Mouse (Mus musculus): ENCODE data around the gene Snx29.
A peak's percentile ranks its signal among the peaks of the same experiment; 100 is the strongest.
"Not testable (repeated sequence)": the region's sequence is repeated elsewhere in the genome, so short reads cannot be mapped to it uniquely, and the experiment has no call there.

Snx29 gene

DNA sequence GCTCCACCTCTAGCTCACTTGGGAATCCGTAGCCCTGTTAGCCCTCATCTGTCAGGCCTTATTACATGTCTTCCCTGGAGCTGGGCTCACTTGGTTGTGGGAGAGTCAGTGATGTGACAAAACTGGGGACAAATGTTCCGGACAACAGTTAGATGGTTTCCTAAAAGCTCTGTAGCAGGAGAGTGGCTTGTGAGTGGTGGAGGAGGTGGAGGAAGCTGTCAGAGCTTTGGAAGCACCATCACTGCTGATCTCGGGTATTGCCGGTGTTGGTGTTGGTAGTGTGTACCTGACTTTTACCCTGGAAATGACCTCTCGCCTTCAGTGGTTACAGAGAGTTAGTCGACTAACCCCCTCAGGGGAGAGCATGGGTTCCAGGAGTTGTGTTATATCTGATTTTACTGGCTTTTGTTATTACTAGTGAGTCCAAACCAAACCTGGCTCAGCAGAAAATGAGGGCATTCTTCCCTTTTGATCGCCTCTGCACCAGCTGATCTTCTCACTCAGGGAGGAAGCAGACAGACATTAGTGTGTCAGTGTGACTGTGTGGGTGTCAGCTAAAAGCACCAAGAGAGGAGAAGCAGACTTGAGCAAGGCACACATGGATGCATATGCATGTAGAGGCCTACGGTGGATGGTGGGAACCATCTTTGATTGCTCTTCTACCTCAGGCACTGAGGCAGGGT lies 227.5 kb downstream of the Snx29 start:
- DNase-seq = no peak

DNA sequence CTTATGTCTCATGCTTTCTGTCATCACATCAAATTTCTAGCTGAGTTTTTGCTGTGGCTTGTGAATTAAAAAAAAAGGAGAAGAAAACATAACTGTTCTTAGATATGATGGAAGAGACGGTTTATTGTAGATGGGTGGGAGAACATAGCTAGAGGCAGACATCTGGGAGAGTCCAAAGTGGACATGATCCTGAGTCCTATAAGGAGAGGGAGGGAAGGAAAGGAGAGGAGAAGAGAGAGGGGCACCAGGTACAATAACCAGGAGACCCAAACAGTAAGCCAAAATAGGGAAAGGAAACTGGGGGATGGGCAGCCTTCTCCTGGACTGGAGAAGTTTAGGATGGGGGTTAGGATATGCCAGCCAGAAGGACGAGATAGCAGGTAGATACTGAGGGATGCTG lies 239.0 kb downstream of the Snx29 start:
- no peak for DNase-seq

DNA sequence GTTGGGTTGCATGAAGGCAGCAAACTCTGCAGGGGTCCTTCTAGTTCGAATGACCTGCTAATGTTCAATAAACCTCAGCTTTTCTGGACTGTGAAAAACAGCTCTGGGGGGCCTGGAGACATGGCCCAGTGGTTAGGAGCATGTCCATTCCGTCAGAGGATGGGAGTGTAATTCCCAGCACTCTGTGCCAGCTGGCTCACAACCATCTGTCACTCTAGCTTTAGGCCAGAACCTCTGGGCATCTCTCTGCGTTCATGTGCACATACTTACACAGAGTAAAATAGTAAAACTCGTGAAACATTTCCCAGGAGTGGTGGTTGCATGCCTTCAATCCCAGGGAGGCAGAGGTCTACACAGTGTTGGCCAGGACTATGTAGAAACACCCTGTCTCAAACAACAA lies 241.1 kb downstream of the Snx29 start:
- no peak for DNase-seq

DNA sequence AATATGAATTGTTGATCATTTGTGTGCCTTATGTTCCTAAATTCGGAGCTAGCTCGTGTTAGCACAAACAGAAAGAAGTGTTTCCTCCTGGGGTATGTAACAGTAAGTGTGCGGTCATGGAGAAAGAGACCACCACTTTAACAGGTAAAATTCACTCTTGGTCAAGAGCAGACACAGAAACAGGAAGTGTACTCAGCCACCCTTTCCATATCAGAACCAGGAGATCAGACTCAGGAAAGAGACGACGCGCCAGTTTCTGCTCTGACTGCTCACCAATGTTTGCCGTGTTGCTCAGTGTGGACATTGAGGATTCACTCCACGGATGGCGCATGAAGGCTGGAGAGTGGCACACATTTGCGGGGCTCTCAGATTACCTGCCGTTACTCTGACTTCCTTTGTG lies 242.4 kb downstream of the Snx29 start:
- DNase-seq = no peak

DNA sequence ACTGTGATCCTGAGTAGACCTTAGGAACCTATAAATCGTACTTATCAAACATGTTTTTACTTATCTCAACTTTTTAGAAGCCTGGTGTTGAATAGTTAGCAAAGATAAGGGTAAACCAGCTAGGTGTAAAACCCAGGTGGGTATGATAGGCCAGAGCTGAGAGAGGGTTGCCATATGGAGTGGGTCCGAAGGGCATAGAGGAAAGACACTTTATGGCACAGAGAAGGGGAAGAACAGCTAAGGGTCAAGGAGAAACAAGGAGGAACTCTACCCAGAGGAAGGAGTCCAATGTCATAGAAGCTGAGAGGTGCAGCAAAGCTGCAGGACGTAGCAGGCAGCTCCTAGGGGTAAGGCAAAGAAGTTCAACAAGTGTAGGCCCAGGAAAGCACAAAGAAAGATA lies 244.9 kb downstream of the Snx29 start:
- no peak for DNase-seq

DNA sequence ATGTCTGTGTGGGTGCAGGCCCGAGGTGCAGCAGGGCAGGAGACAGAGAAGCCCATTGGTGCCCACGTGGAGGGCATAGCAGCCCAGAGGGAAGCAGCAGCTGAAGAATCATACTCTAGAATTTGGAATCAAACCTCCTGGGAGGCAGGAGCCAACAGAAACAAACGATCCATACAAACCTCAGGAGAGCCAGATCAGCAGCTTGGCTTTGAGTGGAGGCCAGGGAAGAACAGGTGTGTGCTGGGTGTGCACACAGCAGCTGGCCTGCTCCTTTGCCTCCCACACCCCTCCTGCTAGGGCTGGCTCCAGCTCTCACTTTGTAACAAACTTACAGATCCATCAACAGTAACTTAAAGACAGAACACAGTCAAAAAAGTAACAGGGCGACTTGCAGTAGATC lies 245.4 kb downstream of the Snx29 start:
- no peak for DNase-seq

GRCm38 (mm10) chr16:11568601-11569000 lies 245.9 kb downstream of the Snx29 start:
- no peak for DNase-seq

- DNase-seq = no peak
Observed at GRCm38 (mm10) chr16:11569127-11569526, 246.4 kb downstream of the Snx29 start.

DNA sequence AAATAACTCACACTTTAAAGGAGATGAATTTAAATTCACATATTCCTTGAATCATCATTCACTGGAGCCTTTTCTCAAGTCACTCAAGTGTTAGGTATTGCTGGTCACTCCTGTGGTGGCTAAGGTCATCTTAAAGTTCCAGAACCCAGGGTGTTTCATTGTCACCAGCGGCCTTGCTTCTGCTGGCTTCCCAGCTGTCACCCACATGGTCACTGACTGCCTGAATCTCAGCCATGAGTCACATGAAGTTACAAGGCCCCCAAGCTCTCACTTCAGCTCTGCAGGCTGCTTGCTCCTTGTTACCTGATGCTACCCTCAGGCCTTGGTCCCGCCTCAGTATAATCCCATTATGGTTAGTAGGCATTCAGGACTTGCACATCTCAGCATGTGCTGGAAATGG lies 247.4 kb downstream of the Snx29 start:
- no peak for DNase-seq

GRCm38 (mm10) chr16:11574517-11574916 lies 251.8 kb downstream of the Snx29 start:
- no peak for DNase-seq

DNA sequence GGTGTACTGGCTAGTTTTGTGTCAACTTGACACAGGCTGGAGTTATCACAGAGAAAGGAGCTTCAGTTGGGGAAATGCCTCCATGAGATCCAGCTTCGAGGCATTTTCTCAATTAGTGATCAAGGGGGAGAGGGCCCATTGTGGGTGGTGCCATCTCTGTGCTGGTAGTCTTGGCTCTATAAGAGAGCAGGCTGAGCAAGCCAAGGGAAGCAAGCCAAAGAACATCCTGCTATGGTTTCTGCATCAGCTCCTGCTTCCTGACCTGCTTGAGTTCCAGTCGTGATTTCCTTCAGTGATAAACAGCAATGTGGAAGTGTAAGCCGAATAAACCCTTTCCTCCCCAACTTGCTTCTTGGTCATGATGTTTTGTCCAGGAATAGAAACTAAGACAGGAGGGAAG lies 253.0 kb downstream of the Snx29 start:
- DNase-seq = not testable (repeated sequence)

- DNase-seq = no peak
Observed at GRCm38 (mm10) chr16:11577541-11578255, 255.0 kb downstream of the Snx29 start.

DNA sequence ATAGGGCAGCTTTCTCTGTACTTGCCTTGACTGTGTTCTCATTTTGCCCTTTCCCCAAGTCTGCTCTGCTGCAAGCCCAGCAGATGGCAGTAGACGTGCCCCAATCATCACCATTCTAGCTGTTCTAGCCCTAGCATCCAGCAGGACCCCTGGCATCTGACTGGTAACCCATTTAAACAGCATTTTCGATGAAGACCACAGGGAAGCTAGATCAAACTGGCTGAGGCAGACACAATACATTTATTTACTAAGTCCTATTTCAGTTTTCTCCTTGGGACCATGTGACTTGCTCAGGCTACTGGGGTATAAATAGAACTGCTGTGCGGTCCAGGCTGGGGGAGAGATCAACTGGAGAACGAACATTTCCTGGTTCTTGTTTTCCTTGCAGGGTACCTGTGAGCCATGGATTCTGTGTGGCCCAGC lies 257.0 kb downstream of the Snx29 start:
- peak; percentile 38 for DNase-seq

- no peak for DNase-seq
Observed at GRCm38 (mm10) chr16:11583941-11584639, 261.4 kb downstream of the Snx29 start.

GRCm38 (mm10) chr16:11588689-11589088 lies 266.0 kb downstream of the Snx29 start:
- DNase-seq = no peak

GRCm38 (mm10) chr16:11589336-11589735 lies 266.6 kb downstream of the Snx29 start:
- no peak for DNase-seq

DNA sequence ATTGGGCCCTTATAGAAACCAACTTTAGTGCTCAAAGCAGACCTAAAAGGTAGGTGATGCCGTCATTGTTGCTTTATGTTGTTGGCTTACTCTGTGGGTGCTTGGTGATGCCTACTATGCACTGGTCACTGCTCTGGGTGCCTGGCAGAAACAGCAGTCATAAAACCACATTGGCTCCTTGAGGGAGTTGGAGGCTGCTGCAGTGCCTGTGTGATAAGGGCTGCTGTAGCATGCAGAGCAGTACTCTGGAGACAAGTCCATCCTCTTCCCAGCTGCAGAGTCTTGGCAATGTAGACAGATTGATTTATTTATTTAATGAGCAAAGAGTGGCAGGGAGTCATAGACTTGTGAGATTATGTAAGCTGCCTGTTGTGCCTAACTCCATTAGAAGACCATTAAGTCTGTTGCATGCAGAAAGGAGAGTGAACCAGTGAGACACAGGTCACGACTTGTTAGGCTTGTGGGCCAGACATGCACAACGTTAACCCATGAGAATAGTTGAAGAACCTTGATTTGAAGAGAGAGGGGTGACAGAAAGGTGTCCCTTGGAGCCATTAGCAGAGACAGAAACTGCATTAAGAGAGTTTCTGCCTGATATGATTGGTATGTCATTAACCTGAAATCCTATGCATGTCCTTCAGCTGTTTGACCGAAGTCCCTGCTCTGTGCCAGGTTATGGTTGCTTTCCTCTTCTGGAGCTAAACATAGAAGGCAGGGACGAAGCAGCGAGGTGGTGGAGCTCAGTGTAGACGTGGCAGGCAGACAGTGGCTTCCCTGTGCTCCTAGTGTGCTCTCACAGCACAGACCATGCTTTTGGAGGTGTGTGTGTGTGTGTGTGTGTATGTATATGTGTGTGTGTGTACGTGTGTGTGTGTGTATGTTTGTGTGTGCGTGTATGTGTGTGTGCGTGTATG lies 267.3 kb downstream of the Snx29 start:
- DNase-seq = no peak

DNA sequence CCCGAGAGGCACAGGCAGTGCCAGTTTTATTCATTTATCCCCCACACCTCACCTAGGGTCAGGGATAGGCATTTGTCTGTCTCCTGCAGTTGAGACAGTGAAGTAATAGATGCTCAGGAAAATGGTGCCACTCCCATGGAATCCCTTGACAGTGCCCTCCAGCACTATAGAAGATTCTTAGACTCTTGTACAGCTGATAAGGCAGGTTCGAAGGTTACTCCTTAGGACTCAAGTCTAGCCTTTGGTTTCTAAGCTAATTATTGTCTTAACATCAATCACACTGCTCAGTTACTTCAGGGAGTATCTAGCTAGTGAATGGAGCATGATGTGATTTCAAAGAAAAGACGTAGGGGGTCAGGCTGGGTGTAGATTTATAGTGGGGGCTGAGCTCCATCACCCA lies 273.9 kb downstream of the Snx29 start:
- no peak for DNase-seq

DNA sequence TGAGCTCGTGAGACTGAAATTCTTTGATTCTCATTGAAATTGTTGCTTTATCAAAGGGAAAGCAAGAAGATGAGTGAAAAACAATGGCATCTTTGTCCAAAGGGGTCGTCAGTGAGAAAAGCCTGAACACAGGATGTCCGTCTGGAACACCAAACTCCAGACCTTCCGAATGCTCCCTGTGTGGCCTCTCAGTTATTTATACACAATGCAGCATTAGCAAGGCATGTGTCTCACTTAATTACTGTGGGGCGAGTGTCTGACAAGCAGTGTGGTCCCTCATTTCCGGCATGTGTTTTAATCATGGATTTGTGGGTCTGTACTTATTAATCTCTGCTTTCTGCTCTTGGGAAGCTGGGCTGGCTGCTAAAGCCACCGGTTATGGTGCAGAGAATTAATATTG lies 275.1 kb downstream of the Snx29 start:
- no peak for DNase-seq

DNA sequence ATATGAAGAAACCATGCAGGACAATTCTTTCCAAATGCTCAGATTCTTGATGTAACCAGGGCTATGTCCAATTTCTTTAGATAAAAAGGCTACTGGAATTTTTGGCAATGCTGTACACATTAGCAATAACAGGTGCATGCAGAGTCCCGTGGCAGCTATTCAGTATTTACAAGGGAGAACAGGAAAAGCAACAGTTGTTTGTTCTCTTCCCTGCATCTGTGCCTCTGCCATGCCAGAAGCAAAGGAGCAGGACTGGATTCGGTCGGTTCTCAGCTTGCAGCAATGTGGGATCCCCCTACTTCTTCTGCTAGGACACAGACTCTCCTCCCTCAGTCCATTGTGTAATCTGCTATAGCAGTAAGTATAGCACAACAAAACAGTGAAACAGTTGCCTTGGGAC lies 276.8 kb downstream of the Snx29 start:
- no peak for DNase-seq

GRCm38 (mm10) chr16:11601336-11602082 lies 278.8 kb downstream of the Snx29 start:
- no peak for DNase-seq
